Mouse (Mus musculus) heart, adult 11 months (tissue): Measurements from ENCODE around the gene Pagr1b.
A peak's percentile ranks its signal among the peaks of the same experiment; 100 is the strongest.

Source experiments
- DNase-seq: peaks from one replicate; pipeline ENCODE4 v3.0.0; 2022

Gene Pagr1b

DNA sequence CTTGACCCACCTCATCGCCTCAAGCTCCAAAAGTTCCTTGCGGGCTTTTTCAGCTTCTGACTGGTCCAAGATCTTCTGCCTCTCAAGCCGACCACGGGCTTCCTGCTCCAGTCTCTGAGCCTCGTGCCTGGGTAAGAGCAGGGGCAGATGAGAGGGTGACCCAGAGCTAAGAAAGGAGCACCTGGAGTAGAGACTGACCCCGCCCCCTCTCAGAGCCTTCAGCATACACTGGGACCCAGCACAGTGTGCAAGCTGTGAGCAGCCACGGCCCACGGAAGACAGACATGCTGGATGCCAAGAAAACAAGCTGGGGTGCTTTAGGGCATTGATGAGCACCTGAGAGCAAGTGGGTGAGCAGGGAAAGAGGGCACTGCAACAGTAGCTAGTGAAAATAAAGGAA lies 27.5 kb downstream of the Pagr1b start:
- DNase-seq = no peak

DNA sequence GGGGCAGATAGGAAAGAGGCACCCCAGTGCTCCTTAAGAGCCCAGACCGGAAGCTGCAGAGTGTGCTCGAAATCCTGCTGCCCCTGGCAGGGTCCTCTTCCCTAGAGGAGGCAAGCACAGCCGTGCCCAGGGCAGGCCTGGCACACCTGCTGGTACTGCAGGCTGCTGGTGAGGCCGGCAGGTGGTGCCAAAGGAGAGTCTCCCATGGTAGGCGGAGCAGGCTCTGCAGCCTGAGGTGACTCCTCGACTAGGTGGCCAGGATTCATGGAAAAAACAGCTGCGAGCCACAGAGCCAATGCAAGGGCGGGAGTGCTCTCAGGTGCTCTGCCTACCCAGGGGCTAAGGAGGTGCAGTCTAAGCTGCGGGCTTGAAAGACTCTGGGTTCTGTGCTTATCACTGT lies 30.0 kb downstream of the Pagr1b start:
- peak; percentile 93 for DNase-seq

DNA sequence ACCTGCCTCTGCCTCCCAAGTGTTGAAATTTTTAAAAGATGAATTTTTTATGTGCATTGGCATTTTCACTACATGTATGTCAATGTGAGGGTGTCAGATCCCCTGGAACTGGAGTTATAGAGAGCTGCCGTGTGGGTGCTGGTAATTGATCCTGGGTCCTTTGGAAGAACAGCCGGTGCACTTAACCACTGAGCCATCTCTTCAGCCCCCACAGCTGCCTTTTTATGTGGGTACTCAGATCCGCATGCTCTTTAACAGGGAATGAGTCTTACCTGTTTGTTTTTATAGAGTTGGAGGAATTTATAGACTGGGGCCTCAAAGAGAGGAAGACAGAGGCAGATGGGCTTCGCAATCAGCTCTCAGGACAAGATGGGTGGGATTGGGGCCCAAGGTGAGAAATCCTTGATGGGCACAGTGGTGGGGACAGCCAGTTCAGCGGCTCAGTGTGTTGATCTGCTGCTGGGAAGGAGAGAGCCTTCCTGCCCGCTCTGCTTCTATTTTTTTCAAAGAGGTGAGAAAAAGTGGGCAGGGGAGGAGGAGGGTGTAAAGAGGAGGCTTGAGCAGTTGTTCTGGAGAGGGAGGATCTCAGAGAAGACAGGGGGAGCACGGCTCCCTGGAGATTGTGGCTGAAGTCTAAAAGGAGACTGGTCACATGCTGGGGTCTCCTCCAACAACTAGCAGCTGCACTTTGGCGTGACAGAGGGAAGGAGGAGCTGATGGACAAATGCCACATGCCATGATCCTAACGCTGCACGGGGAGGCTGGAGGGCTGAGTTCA lies 31.4 kb downstream of the Pagr1b start:
- DNase-seq = no peak

DNA sequence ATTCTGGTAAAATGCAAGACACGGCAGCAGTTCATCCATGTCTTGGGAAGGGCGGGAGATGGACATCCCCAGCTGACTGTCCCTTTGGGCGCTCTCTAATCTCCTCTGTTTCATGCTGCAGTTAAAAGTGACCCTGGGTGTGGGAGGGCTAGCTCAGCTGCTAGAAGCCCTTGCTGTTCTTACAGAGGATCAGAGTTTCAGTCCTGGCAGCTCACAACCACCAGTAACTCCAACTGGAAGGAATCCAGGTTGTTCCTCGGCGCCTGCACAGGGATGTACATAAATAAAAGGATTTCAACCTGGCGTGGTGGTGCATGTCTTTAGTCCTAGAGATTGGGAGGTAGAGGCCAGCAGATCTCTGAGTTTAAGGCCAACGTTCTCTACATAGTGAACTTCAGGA lies 33.2 kb downstream of the Pagr1b start:
- DNase-seq = no peak

DNA sequence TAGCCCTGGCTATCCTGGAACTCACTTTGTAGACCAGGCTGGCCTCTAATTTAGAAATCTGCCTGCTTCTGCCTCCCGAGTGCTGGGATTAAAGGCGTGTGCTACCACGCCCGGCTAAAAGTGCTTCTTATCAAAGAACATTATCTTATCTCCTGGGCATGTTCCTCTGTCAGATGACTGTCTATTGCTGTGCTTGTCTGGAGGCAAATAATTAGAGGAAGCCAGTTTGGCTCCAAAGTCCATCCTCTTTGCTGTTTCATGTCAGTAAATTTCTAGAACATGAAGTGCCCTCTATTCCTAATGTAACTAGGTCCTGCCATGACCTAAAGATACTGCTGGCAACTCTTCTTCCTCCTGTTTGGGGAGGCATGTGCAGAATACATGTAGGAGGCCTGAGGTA lies 34.2 kb downstream of the Pagr1b start:
- DNase-seq = no peak

DNA sequence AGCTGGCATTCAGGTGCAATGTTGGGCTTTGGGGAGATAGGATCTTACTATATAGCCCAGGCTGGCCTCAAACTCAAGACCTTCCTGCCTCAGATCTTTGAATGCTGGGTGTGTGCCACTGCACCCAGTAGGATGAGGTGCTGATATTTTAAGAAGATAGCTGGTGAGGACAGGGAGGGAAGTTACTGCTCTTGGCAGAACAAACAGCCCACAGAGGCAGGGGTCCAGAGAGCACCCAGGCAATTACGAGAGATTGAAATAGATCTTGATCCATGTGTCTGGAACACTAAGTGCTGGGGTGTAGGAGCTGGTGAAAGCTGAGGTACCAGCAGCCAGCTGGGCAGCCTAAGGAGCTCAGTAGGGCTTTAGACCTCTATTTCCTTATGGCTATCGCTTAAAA lies 34.7 kb downstream of the Pagr1b start:
- DNase-seq = no peak

DNA sequence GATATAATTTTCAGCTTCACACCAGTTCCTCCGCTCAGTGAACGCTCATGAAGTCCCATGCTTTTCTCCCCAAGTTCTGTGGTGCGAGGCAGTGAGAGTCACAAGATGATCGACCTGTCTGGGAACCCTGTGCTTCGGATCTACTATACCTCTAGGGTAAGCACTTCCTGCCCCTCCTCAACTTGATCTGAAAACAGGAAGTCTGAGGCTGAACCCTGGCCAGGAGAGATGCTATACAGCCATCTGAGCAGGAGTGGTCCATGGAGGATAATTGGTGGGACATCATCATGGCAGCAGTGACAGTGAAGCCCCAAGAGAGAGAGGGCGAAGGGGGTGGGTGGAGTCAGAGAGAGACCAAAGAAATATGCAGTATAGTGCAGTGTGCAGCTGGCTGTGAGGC lies 37.4 kb downstream of the Pagr1b start:
- no peak for DNase-seq

DNA sequence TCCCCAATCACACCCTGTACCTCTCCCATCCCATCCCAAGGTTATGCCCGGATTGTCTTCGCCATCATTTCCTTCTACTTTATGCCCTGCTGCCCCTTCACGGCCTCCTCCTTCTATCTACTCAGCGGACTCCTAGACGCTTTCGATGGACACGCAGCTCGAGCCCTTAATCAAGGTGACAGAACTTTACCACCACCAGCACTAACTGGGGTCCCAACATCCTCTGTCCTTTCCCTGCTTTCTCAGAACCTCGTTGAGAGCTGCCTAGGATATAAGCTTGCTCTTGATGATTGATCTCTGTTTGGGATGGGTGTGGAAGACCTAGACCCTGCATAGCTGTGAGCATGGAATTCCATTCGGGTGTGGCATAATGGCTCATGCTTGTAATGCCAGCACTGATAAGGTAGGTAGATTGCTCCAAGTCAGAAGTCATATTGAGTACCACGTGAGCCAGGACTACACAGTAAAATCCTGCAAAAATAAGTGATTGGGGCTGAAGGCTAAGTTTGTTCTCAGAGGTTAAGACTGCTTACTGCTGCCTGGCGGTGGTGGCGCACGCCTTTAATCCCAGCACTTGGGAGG lies 39.3 kb downstream of the Pagr1b start:
- no peak for DNase-seq

DNA sequence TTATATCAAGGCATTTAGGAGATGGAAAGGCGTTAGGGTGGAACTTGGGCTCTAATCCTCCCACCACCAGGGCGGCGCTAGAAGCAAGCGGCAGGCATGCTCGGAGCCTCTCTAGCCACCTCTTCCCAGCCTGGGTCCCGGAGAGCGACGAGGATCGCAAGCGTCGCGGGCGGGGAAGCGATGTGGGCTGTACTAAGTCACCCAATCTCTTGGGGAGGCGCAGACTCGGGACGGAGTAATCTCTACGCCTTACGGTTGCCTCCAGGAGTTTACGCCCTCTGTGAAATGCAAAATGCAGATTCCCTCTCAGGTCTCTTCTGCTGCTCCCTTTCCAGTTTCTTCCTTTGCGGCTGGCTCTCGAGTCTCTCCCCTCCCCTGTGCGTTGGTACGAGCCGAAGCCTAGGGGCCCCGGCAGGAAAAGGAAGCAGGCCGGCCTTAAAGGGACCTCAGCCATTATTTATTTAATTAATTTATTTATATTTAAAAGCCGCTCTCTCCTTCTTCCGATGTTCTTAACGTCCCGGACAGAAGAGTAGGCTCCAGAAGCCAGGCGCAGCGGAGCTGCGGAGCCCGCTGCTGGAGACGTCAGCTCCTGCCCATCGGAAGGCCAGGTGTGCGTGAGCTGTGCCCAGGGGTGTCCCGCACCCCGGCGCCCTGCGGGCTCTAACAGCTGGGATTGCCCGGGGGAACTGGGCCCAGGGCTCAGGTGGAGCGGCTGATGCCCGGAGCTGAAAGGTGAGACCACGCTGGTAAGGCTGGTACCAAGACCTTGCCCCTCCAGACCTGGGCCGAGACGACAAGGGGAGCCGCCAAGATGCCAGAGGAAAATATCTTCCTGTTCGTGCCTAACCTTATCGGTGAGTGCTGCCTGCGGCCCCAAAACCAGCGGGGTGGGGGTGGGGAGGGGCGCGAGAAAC lies 40.1 kb downstream of the Pagr1b start, which contains the start of gene Cdiptos:
Gene Cdiptos (minus strand): TSS at position 149 of the 917 bp plus-strand sequence.
- DNase-seq = peak; percentile 99

DNA sequence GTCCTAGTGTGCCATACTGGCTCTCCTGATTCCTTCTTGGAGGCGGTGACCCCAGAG lies 40.6 kb downstream of the Pagr1b start, which contains the start of gene Cdipt:
Gene Cdipt (plus strand): TSS at position 22 of the 57 bp plus-strand sequence.
- DNase-seq = no peak

DNA sequence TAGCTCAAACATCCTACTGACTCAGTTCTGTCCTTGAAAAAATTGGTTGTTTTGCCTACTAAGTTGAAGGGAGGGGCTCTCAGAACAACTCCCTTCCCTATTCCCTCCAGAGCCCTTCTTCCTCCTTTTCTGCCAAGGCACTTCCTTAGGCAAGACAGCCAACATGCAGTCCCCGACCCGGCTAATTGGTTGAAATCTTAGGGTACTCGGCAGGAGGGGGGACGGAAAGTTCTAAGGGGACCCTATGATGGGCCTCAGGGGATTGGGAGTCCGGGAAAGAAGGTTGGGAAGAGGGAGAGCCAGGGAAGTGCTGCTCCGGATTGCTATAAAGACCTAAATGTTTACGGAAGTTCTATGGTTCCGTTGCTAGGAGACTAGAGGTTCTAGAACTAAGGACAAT lies 40.8 kb downstream of the Pagr1b start:
- DNase-seq = peak; percentile 97

DNA sequence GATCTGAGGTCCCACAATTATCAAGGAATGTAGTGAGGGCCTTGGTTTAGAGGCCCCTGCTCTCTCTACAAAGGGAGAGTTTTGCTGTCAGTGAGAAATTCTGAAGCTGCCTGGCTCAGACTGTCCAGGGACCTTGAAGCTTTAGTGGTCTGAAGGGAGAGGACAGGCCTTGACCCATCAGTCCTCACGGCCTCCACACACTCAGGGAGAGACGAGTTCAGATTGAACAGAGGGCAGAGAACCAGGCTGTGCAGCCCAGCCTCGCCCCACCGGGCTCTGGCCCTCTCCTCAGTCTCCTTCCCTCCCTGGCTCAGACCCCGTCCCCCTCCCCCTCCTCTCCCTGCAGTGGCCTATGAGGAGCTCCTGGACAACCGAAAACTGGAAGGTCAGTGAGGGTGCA lies 48.9 kb downstream of the Pagr1b start:
- DNase-seq = no peak

DNA sequence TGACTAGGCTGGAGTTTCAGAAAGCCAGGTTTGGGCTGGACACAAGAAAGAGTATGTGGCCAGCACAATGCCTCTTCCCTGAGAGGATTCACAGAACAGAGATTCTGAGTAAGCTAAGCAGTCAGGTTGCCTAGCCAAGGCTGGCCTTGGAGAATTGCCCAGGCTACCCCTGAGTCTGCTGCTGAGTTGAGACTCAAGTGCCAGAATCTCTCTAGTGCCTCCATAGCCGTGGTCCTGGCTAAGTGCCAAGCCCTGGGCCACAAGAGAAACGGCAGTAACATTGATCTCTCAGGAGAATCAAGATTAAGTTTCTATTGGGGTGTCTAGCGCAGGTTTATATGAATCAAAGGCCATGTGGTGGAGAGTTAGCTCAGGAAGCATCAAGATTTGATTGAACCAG lies 50.7 kb downstream of the Pagr1b start:
- DNase-seq = no peak

DNA sequence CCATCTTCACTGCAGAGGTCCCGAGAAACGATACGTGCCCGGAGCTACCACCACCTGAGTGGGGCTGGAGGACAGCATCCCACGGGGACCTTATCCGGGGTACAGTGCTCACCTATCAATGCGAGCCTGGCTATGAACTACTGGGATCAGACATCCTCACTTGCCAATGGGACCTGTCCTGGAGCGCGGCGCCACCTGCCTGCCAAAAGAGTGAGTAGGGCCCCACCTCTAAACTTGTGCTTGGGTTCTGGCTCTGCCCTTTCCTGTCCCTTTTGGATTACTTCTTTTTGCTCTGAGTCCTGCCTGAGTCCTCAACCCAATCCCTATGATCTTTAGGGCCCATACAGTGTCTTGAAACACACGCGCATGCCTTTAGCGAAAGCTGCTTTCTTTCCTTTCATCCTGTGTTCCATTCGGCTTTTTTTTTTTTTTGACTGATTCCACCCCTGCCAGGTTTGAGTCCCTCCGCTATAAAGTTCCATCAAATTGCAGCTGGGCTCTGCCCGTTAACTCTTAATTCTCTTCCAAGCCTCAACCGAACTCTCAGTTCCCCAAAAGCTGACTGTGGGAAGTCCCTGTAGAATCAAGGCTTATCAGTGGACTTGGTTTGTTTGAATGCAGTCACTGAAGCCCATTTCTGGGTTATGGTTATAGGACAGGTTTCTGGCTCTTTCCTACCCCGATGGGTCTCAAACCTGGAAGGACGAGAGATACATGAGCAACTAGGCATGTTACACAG lies 52.6 kb downstream of the Pagr1b start:
- no peak for DNase-seq

DNA sequence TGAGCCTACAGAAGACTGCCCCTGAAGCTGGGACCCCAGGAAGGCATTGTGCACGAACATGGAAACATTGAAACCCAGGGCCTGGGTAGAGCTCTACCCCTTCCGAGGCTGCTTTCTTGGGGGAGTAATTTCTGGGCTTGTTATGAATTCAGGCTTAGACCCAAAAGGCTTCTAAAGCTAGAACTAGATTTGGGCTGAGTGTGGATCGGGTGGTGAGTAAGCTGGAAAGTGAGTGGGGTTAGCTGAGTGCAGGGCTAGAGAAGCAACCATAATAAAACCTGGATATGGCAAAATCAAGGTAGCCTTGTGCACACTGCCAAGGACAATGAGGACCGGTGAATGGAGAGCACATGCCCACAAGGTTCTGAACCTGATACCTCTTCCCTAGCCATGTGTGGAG lies 54.3 kb downstream of the Pagr1b start:
- no peak for DNase-seq

DNA sequence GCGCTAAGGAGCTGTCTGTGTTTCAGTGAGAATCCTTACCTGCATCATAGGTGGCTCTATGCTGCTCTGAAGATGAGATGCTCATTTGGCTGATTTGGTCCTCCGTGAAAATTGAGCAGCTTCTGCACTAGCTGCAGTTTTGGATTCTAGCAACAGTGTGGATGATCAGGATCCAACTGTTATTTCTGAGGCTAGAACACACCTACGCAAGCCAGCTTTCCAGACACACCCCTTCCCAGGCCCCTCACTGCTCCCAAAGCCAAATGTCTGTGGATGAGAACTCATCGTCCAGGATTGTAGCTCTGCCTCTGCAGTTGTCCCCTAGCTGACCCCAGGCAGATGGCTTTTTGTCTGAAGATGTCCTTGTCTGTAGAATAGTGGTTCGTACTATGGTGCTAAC lies 55.2 kb downstream of the Pagr1b start:
- DNase-seq = no peak

DNA sequence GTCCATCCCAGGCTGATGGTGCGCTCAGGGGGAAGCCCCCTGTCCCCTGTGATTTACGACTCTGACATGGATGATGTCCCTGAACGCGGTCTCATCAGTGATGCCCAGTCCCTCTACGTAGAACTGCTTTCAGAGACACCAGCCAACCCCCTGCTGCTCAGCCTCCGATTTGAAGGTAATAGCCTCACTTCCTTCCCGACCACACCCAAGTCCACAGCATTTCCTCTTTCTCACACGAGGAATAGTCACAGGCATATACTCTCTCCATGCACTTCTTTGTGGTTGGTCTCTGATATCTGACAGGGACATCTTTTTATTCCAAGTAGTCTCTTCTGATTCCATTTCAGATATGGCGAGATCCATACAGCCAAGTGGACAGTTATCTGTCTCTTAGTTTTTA lies 56.5 kb downstream of the Pagr1b start:
- DNase-seq = no peak

DNA sequence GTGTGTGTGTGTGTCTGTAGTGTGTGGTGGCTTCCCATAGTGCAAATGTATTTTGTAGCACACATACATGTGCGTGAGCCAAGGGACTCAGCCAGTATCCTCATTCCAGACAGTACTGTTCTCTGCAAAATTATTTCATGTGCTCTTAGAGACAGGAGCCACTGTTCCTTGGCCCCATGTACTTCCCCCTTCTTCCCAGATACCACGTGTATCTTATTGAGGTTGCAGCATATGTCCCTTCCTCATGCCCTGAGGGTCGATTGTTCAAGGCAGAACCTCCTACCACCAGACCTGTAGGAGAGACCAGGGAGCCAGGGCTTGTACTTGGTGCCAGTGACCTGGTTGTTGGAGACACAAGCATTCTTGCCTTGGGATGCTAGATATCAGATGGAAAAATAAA lies 61.2 kb downstream of the Pagr1b start:
- no peak for DNase-seq

DNA sequence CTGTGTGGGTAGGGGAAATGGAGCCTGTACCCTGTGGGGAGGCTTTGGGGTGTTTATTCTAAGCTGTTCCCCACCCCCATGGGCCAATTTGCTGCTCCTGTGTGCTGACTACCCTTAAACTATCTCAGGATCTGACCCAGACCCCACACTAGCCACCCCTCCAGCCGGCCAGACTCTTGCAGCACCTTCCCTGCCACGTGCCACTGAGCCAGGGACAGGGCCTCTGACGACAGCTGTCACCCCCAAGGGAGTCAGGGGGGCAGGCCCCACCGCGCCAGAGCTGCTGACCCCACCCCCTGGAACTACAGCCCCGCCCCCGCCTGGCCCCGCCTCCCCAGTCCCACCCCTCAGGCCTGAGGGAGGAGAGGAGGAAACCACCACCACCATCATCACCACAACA lies 63.6 kb downstream of the Pagr1b start:
- DNase-seq = no peak

DNA sequence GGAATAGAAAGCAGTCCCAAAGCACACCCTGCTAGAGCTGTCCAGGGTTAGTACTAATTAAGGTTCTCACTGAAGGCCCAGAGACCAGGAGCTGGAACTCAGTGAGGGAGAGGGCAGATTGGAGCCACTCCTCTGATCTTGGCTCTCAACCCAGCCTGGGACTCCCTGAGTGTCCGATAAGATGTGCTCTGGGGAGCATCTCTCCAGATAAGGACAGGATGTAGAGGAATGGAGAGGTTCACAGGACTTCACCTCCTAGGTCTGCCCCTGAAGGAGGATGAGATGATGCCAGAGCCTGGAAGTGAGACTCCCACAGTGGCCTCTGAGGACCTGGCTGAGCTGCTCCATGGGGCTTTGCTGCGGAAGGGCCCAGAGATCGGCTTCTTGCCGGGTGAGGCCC lies 64.5 kb downstream of the Pagr1b start:
- no peak for DNase-seq
